Mouse (Mus musculus): ENCODE results near the gene Adtrp.

- TF ChIP-seq CTCF (IDR thresholded peaks at IDR 0.05; ENCODE audit: borderline replicate concordance, insufficient read depth, low read depth, low read length): no peak
- TF ChIP-seq POLR2A (IDR thresholded peaks at IDR 0.05; ENCODE audit: borderline replicate concordance, insufficient read depth, low read length): no peak
These were observed 129.4 kb downstream of the Adtrp start for GRCm38 (mm10) chr13:41718051-41718450.

All from cerebellum, adult 2 months (tissue).